Mouse (Mus musculus): ENCODE results near the gene Pla2g2f. TPM values are rescaled to one million over a fixed set of nuclear protein-coding genes. Genes with fewer than 3 reads are reported as not detected.

The Pla2g2f gene
- polyA plus RNA-seq, 1 experiment: not detected

DNA sequence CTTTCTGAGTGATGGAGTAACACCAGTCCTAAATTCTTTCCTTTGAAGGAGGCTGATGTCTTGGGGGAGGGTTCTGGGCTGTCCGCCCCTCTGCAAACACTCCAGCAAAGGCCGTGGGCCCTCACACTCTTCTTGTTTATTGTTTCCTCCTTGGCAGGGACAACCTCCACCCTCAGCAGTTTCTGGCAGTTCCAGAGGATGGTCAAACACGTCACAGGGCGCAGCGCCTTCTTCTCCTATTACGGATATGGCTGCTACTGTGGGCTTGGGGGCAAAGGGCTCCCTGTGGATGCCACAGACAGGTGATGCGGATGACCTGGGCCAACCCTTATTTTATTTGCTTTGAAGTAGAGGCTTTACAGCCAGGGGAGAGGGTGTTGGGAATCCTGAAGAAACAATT lies 23.3 kb downstream of the Pla2g2f start:
- Histone ChIP-seq H3K4me3 (ENCODE audit: insufficient read depth, low read depth, low read length) (no peak overlapping the region), H3K36me3 (ENCODE audit: control insufficient read depth, insufficient read depth, low read length) (no peaks in the 10 kb centered on the region), H3K4me1 (ENCODE audit: control insufficient read depth, insufficient read depth, low read length) (no peaks in the 10 kb centered on the region; the same call in 1 of the 2 replicates), H3K27me3 (replicated peaks; ENCODE audit: control insufficient read depth, insufficient read depth, low read length) (no peaks in the 10 kb centered on the region), H3K27ac (ENCODE audit: insufficient read depth, low read depth, low read length) (no peak overlapping the region)
- 57% methylated on average over 7 of the region's 7 CpGs for WGBS
- DNase-seq: peak; percentile 71
- TF ChIP-seq CTCF (conservative IDR thresholded peaks at IDR 0.05; ENCODE audit: insufficient read depth, insufficient read length, low read depth, low read length) (no peak), POLR2A (IDR thresholded peaks at IDR 0.05; ENCODE audit: low read depth, low read length) (no peak)

DNA sequence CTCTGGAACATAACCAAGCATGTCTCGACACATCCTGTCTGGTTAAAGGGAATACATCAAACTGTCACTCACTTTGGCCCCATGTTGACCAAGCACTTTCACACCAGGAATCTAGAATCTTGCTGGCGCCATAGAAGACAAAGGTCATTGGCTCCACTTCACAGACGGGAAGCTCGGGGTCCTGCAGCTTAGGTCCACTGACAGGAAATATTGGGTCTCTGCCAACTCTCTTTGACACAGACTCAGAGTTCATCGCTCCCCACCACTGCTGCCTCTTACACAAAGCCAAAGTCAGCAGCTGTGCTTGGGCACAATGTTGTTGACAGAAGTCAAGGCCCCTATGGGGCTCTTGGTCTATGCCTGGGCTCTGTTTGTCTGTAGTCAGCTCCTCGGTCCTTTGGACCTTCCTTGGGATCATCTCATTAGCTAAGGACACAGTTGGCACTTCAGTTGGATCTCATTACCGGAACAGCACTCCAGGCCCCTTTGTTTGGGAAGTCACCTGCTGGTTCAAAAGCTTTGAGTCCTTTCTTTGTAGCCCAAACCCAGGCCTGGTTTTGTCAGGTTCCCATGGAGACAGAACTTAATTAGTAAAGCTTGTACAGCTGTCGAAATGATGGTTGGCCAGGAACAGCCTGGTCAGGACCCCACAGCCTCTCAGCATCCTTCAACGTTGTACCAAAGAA lies 28.3 kb downstream of the Pla2g2f start:
- TF ChIP-seq POLR2A (IDR thresholded peaks at IDR 0.05; ENCODE audit: low read depth, low read length) (no peak), CTCF (conservative IDR thresholded peaks at IDR 0.05; ENCODE audit: insufficient read depth, insufficient read length, low read depth, low read length) (no peak)
- no peak overlapping the region for H3K4me3 ChIP-seq (ENCODE audit: insufficient read depth, low read depth, low read length)
- H3K36me3 ChIP-seq (ENCODE audit: control insufficient read depth, insufficient read depth, low read length): no peaks in the 10 kb centered on the region
- DNase-seq: peak; percentile 95
- H3K27me3 ChIP-seq (replicated peaks; ENCODE audit: control insufficient read depth, insufficient read depth, low read length): no peaks in the 10 kb centered on the region
- 40% methylated on average over 9 of the region's 9 CpGs for WGBS
- peak overlapping the region; percentile 72 for H3K27ac ChIP-seq (ENCODE audit: insufficient read depth, low read depth, low read length)
- H3K4me1 ChIP-seq (ENCODE audit: control insufficient read depth, insufficient read depth, low read length): peaks cover 14% of the 10 kb centered on the region

DNA sequence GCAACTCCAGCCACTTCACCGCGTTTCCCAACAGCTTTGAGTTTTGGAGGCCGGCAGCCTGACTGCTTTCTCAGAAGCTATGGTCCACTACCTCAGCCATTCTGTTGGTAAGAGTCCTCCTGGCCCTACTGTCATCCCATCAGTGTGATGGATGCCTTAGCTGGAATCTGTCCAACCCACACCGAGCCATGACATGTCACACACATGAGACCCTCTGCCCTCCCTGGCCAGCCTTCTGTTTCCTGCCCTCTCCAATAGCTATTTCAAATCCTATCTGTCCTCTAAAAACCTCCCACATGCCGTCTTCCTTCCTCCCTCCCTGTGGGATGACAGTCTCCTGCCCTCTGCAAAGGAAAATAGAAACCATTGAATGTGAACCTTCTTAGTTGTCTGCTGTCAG lies 31.7 kb downstream of the Pla2g2f start:
- WGBS: 21% methylated on average over 5 of the region's 5 CpGs
- peaks cover 23% of the 10 kb centered on the region for H3K4me1 ChIP-seq (ENCODE audit: control insufficient read depth, insufficient read depth, low read length)
- no peak for TF ChIP-seq POLR2A (IDR thresholded peaks at IDR 0.05; ENCODE audit: low read depth, low read length)
- TF ChIP-seq CTCF (conservative IDR thresholded peaks at IDR 0.05; ENCODE audit: insufficient read depth, insufficient read length, low read depth, low read length): no peak
- no peaks in the 10 kb centered on the region for H3K36me3 ChIP-seq (ENCODE audit: control insufficient read depth, insufficient read depth, low read length)
- no peaks in the 10 kb centered on the region for H3K27me3 ChIP-seq (replicated peaks; ENCODE audit: control insufficient read depth, insufficient read depth, low read length)
- DNase-seq: peak; percentile 65
- H3K27ac ChIP-seq (ENCODE audit: insufficient read depth, low read depth, low read length): peak overlapping the region; percentile 31
- no peak overlapping the region for H3K4me3 ChIP-seq (ENCODE audit: insufficient read depth, low read depth, low read length)

DNA sequence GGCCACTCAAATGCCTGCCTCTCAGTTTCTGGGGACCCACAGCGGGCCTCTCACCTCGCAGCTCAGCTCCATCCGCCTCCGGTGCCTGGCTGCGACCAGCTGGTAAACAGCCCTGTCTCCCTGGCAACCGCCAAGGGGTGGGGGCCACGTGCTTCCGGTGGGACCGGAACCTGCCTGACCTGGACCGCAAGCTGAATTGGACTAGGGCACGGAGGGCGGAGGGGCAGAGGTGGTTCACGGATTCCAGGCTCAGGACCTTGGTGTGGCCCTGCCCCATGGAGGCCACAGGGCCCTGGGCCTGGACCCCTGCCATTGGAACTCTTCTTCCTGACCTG lies 32.3 kb downstream of the Pla2g2f start:
- Histone ChIP-seq H3K4me1 (ENCODE audit: control insufficient read depth, insufficient read depth, low read length) (peaks cover 23% of the 10 kb centered on the region), H3K4me3 (ENCODE audit: insufficient read depth, low read depth, low read length) (peak overlapping the region; percentile 11; the same call in 1 of the 2 replicates), H3K27me3 (replicated peaks; ENCODE audit: control insufficient read depth, insufficient read depth, low read length) (no peaks in the 10 kb centered on the region), H3K27ac (ENCODE audit: insufficient read depth, low read depth, low read length) (peak overlapping the region; percentile 21), H3K36me3 (ENCODE audit: control insufficient read depth, insufficient read depth, low read length) (no peaks in the 10 kb centered on the region)
- 2% methylated on average over 13 of the region's 13 CpGs for WGBS
- peak; percentile 96 for DNase-seq
- TF ChIP-seq POLR2A (IDR thresholded peaks at IDR 0.05; ENCODE audit: low read depth, low read length): no peak
- no peak for TF ChIP-seq CTCF (conservative IDR thresholded peaks at IDR 0.05; ENCODE audit: insufficient read depth, insufficient read length, low read depth, low read length)

DNA sequence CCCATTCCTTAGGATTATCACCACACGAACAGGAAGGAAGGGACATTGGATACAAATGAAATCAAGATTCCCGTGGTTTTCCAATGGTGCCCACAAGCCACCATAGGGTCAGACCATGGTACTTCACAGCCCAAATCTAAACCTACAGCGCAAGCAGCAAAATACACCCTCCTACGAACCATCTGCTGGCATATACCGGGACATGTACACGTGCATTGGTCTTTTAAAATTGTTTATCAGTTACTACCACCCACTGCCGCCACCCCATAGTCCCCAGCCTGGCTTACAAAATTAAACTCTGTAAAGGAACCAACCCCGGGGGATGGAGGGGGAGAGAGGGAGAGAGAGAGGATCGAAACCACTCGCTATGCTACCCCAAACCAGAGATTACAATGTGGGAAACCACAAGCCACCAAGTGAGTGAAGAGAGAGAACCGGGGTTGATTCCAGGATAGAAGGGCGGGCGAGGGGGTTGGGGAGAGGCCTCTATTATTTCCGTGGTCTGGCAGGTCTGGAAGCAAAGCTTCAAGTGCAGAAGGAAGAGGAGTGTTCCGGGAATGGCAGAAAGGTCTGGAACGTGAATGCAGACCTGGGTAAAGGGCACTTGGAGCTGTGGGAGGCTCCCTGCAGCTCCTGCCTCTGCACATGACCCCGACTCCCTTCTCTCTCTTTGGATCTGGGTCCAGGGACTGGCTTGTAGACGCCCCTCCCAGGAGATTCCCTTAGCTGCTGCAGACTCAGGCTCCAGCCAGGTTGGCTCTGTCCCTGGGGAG lies 32.9 kb downstream of the Pla2g2f start, which contains the start of gene Pla2g2c:
Pla2g2c (plus strand) TSS at position 439 of the 773 bp plus-strand sequence.
- 32% methylated on average over 18 of the region's 18 CpGs for WGBS
- Histone ChIP-seq H3K4me1 (ENCODE audit: control insufficient read depth, insufficient read depth, low read length) (peaks cover 23% of the 10 kb centered on the region), H3K27ac (ENCODE audit: insufficient read depth, low read depth, low read length) (peak within 1 kb of the TSS; percentile 21), H3K36me3 (ENCODE audit: control insufficient read depth, insufficient read depth, low read length) (no peaks in the 10 kb centered on the region), H3K27me3 (replicated peaks; ENCODE audit: control insufficient read depth, insufficient read depth, low read length) (no peaks in the 10 kb centered on the region), H3K4me3 (ENCODE audit: insufficient read depth, low read depth, low read length) (peak within 1 kb of the TSS; percentile 11; the same call in 1 of the 2 replicates)
- no peak for TF ChIP-seq CTCF (conservative IDR thresholded peaks at IDR 0.05; ENCODE audit: insufficient read depth, insufficient read length, low read depth, low read length)
- TF ChIP-seq POLR2A (IDR thresholded peaks at IDR 0.05; ENCODE audit: low read depth, low read length): no peak
- DNase-seq: no peak

DNA sequence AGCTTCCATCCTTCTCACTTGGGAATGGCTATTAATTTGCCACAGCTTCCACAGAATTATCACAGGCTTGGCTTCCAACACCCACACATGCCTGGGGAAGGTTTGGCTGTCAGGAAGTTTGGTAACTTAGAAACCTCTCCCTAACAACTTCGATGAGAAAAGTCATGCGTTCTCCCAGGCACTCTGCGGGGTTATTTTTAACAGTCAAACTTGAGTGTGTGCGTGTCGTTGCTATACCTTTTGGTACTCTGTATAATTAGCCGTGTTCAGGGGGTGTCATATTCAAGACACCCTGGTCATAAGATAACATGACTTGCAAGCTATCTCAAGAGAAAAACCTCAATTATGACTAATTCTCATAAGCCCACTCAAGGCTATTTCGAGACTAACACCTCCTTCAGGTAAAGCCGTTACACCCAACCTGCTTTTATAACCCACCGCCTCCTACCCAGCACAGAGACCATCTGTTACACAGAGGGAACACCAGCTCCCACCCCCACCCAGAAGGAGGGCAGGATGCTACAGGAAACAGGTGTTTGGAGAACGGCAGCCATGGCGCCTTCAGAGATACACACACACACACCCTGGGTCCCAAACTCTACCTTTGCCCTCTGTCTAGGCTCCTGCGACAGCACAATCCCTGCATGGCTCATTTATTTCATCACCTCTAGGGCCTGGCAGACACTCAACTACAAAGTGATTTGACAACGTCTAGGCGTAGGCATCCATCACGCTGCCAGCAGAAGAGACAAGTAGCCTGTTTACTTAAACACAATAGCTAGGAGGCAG lies 33.7 kb downstream of the Pla2g2f start:
- TF ChIP-seq CTCF (conservative IDR thresholded peaks at IDR 0.05; ENCODE audit: insufficient read depth, insufficient read length, low read depth, low read length): no peak
- no peak for TF ChIP-seq POLR2A (IDR thresholded peaks at IDR 0.05; ENCODE audit: low read depth, low read length)
- H3K36me3 ChIP-seq (ENCODE audit: control insufficient read depth, insufficient read depth, low read length): no peaks in the 10 kb centered on the region
- DNase-seq: peak; percentile 89
- peaks cover 23% of the 10 kb centered on the region for H3K4me1 ChIP-seq (ENCODE audit: control insufficient read depth, insufficient read depth, low read length)
- H3K4me3 ChIP-seq (ENCODE audit: insufficient read depth, low read depth, low read length): no peak overlapping the region
- no peaks in the 10 kb centered on the region for H3K27me3 ChIP-seq (replicated peaks; ENCODE audit: control insufficient read depth, insufficient read depth, low read length)
- no peak overlapping the region; the same call in 1 of the 2 replicates for H3K27ac ChIP-seq (ENCODE audit: insufficient read depth, low read depth, low read length)
- 30% methylated on average over 15 of the region's 15 CpGs for WGBS

Measured in kidney, adult 2 months (tissue).